Mouse (Mus musculus) kidney, postnatal 14 days (tissue): ENCODE data around the gene Pdxp.

ENCODE experiments used
- DNase-seq: peaks from one replicate; pipeline ENCODE4 v3.0.0; 2022; ENCODE audit warnings: mixed read lengths

The Pdxp gene

DNA sequence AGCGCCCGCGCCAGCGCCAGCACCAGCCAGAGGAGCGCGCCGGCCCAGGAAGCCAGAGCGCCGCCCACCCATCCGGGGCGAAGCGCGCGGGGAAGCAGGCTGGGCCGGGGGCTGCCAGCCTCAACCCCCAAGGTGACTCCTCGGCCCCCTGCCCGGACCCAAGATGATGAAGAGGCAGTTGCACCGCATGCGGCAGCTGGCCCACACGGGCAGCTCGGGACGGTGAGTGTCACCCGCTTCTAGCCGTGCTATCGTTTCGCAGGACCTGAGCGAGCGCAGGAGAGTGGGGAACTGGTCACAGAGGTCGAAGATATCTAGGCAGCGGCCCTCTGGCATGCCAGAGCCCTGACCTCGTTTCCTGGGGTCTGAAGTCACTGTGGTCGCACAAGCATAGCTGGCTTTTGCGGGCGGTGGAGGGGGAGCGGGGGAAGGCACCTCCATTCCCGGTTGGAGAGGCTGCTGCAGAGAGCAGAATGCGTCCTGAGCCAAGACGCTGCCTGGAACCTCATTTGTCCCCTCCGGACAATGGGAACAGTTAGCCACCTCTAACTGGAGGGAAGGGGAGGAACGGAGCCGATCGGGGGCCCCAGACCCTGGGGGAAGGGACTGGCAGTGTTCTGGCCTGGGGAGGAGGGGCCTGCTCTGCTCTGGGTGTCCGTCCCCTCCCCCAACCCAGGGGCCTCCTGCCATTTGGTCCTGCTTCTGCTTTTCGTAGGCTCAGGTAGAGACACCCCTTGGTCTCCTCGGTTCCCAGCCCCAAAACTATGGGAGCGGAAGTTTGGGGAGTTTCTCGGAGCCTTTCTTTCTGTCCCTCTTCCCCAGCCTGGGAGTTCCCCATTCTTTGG is 13.8 kb upstream of the Pdxp start, which contains the start of gene Sh3bp1:
Gene Sh3bp1 (plus strand): TSS at position 29 of the 845 bp plus-strand sequence.
- peak; percentile 83 for DNase-seq

DNA sequence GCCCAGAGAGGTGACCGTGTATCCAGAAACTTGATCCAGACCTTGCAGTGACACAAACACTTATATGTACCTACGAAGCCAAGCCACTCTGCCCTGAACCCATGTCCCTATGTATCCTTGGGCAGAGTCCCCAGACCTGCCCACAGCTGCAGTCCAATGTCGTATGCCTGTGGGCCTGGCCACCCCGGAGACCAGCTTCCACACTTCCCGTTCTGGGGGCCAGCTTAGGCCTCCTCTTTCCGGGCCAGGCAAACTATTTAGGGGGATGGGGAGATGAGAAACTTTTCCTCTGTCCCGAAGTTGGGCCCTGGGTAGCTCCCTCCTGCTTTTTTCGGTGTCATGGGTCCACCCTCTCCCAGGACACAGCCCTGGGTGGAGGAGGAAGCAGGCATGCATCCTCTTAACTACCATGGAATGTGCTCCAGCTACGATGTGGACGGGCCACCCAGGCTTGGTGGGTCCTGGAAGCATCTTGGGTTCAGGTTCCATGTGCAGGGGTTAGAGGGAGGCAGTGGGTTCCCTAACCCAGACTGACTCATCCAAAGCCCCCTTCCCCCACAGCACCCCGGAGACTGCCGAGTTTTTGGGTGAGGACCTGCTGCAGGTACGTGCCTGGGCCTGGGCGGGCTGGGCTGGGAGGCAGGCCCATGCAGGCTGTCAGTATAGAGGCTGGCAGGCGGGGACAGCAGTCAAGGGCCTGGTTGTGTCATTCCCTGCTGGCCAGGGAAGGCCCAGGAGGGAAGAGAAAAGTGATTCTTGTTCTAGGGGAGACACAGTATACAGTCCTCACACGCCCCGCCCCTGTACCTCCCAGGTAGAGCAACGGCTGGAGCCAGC is 12.9 kb upstream of the Pdxp start:
- DNase-seq, result no peak

DNA sequence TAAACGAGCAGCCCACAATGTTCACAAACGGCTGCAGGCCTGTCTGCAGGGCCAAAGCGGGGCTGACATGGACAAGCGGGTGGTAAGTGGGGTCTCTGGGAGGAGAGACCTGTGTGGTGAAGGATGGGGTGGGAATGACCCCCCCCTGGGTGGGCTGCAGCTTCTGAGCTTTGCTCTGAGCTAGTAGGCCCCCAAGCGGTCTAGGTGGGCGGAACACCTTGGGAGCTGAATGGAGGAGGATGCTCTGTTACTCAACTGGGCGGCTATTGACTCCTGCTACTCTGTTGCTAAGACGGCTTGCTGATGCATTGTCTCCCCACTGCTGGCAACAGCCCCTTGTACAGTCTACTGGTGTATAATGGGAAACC is 12.3 kb upstream of the Pdxp start:
- no peak for DNase-seq

DNA sequence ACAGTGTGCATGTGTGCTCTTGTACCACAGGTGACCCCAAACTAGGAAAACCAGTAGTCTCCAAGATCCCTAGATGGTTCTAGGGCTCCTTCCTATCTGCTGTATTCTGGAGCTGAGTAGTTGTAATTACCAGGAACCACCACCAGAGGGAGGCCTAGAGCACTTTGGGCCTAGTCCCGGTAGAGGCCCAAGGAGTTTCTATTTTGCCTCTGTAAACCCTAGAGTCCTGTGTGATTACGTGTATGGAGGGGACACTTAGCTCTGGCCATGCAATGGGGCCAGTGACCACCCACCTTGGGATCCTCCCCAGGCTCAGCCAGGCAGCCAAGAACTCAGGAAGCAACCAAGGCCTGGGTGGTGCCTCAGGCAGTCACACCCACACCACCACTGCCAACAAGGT is 10.5 kb upstream of the Pdxp start:
- DNase-seq, result peak; percentile 86

DNA sequence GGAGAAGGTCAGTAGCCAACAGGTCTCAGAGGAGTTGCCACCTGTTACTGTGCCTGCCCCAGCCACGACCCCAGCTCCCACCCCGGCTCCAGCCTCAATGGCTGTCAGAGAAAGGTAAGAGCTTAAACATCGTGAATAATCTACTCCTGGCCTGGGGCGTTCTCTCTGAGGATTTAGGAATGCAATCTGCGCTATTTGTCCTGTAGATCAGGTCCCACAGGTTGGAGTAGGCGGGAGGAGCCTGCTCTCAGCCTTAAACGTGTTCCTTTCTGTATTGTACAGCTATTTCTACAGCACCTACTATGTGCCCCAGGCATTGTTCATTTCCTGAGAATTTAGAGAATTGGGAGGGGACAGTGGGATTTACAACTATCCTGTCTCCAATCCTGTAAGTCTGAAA is 5.3 kb upstream of the Pdxp start:
- DNase-seq, result no peak

DNA sequence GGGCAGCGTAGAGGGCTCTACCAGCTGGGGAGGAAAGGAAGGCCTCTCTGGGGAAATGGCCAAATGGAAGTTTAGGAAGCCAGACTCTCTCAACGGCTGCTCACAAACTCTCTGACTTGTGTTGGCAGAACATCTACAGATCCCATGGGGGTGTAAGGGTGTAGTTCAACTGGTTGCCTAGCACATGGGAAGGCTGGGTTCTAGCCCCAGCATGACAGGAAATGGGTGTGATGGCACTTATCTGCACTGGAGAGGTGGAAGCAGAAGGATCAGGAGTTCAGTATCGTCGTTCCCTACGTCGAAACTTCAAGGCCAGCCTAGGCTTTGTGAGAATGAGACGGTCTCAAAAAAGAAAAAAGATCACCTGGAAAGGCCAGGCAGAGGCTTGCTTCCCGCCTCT is 4.7 kb upstream of the Pdxp start:
- no peak for DNase-seq

DNA sequence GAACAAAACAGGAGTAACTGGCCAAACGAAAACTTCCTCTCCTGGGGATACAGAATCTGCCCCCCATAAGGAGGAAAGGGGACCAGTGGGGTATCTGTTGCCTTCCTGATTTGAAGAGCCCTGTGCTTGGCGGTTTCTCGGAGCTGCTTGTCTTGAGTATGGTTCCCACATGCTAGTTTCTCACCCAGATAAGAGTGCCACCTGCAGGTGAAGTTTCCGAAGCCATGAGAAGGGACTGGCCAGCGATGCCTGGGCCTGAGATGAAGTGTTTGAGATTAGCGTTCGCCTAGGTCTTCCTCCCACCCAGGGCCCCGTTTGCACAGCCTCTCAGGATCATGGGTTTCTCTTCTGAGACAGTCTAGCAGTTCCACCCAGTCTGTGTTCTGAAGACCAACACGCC is 1.7 kb upstream of the Pdxp start:
- DNase-seq, result peak; percentile 65

DNA sequence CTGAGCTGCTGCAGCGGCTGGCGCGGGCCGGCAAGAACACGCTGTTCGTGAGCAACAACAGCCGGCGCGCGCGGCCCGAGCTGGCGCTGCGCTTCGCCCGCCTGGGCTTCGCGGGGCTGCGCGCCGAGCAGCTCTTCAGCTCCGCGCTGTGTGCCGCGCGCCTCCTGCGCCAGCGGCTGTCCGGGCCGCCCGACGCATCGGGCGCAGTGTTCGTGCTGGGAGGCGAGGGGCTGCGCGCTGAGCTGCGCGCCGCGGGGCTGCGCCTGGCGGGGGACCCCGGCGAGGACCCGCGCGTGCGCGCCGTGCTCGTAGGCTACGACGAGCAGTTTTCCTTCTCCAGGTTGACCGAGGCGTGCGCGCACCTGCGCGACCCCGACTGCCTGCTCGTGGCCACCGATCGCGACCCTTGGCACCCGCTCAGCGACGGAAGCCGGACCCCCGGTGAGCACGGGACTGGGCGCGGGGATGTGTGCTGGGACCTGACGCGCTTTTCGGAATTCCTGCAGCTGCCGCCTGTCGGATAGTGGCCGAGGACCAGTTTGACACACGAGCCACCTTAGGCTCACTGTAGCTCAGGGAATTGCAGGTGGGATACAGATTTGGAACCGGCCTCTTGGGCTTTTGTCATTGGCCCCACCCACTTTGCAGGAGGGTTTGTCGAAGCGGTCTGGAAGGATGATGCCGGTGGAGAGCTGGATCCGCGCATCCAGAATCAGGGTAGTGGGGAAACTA is 538 bp downstream of the Pdxp start:
- DNase-seq, result no peak

DNA sequence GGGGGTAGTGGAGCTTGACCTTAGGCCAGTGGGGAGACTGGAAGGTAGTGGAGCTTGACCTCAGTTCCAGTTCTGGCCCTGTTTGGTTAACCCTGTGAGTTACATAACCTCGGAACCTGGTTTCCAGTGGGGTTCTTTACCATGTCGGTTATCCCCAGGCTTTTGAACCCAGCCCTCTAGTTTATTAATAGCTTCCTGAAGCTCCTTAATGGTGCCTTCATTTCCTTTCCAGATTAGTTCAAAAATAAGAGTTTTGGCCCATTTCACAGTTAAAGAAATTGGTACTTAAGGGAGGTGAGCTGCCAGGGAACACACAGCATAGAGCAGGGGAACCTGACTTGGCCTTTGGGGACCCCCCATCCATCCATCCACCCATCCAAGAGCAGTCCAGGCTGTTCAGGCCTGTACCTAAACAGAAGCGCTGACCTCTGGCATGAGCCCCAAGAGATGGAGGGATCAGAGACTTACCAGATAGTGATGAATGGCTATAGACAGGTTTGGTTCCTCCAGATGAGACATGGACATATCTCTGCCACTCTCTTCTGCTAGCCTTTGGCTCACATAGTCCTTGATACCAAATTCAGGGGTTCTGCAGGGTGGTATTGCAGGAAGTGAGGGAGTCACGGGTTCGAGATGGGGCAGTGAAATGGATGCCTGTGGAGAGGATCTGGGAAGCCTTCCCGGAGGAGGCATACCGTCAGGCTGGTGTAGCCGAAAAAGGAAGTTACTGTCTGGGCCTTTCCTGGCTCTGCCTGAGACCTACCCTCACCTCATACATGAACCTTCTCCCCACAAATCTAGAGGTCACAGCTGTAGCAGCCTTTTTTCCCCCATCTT is 1.3 kb downstream of the Pdxp start:
- no peak for DNase-seq

DNA sequence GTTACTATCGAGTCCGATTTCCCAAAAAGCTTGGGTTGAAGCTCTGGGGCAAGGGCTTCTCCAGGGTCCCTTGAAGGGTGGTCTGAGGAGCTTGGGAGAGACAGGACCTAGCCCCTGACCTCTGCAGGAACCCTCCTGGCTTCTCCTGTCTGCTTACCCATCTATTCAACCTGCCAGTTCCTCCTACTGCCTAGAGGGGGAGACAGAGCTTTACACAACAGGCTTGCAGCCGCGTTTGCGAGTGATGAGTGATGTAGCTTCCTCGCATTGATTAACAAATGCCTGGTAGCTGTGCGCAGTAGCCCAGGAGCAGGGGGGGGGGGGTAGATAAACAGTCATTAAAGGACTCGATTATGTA is 1.9 kb downstream of the Pdxp start:
- peak; percentile 82 for DNase-seq

DNA sequence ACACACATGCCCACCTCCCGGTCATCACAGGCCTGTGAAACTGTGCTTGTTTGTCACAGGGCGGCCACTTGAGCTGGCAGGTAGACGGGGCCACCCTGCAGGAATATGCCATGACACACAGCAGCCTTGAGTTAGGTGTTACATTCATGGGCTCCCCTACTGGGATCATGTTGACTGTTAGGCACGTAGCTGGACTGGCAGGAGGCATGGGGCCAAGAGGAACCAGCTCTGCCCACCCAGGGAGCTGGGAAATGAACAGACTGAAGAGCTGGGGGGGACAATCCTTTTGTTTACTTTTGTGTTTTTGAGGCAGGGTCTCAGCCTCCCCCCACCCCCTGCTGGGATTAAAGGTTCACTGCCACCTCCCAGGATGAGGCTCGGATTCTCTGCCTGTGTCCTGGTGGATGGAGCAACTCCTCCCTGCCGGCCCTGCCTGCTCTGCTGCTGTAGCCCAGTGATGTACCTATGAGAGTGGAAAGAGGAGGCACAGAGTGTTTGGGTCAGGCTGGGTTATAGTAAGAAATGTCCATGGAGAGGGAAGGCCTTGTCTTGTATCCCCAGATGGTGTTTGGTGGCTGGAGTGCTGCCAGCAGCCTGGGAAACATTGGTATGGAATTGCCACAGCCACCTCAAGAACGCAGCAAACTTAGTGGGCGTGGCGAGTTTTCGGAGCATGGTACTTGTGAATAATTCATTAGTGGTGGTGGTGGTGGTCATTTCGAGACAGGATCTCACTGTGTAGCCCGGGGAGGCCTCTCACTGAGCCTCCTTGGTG is 2.5 kb downstream of the Pdxp start:
- no peak for DNase-seq

DNA sequence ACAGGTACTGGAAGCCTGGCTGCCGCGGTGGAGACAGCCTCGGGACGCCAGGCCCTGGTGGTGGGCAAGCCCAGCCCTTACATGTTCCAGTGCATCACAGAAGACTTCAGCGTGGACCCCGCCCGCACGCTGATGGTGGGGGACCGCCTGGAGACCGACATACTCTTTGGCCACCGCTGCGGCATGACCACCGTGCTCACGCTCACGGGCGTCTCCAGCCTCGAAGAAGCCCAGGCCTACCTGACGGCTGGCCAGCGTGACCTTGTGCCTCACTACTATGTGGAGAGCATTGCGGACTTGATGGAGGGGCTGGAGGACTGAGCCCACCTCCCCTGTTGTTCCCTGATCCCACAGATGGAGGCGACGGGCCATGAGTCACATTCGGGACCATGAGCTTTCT is 4.4 kb downstream of the Pdxp start:
- DNase-seq, result no peak

DNA sequence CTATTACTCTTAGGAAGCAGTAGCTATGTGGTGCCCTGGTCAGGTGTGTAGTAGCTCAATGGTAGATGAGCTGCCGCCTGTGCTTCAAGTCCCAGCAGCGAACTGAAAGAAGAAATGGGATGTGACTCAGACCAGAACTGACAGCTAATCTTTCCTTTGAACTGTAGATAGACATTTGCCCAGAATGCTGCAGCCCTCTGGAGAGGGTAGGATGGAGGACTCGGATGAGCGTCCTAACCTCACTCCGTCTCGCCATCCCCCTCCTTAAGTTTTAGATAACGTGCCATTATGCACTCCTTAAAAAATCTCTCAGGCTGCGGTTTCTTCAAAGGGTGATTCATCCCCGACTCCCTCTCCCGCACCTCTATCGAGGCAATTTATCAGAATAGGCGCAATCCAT is 6.2 kb downstream of the Pdxp start:
- no peak for DNase-seq

DNA sequence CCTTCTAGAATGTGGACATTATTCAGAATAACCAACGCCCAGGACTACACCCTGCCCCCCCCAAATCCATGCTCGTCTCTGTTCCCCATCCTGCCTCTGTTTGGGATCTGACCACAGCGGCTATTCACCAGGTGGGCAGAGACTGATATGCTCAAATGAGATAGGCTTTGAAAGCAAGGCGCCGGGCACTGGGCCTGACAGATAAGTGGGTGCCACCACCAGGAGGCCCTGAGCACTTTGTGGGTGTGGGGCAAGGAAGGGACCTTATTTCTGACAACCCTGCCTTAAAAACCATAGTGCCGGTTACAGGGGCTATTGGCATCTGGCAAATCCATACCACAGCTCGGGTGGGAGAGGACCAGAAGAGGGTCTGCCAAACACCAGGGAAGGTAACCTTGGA is 9.0 kb downstream of the Pdxp start:
- no peak for DNase-seq

DNA sequence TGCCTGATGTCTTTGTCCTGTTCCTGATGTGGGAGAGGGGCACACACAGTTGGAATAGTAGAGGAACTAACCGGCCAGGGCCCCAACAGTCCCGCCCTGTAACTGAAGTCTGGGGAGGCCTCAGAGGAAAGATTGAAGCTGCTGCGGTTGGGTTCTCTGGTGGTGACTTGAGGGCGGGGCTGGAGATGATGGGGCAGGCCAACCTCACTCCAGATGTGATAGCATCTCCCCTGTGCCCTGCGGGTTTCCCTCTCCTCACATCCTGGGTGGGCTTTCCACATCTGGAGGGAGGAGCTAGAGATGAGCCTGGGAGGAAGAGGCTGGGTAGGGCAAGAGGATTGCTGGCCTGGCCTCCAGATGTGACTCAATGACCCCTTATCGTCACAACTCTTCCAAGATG is 9.9 kb downstream of the Pdxp start:
- no peak for DNase-seq

DNA sequence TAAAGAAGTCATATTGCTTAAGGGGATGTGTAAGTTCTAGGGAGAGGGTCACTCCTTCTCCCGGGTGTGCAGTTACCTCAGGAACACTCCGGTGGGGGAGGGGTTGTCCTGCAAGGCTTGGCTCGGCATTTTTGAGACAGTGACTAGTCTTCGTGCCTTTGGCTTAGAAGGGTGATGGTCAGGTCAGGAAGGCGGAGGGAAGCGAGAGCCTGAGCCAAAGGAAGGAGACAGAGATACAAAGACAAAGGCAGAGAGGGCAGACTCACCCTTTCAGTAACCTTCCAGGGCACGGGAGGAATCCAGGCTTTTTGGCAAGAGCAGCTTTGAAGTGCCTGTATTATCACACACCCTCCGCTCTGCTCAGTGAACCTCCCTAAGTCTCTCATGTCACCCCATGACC is 11.4 kb downstream of the Pdxp start:
- peak; percentile 57 for DNase-seq

DNA sequence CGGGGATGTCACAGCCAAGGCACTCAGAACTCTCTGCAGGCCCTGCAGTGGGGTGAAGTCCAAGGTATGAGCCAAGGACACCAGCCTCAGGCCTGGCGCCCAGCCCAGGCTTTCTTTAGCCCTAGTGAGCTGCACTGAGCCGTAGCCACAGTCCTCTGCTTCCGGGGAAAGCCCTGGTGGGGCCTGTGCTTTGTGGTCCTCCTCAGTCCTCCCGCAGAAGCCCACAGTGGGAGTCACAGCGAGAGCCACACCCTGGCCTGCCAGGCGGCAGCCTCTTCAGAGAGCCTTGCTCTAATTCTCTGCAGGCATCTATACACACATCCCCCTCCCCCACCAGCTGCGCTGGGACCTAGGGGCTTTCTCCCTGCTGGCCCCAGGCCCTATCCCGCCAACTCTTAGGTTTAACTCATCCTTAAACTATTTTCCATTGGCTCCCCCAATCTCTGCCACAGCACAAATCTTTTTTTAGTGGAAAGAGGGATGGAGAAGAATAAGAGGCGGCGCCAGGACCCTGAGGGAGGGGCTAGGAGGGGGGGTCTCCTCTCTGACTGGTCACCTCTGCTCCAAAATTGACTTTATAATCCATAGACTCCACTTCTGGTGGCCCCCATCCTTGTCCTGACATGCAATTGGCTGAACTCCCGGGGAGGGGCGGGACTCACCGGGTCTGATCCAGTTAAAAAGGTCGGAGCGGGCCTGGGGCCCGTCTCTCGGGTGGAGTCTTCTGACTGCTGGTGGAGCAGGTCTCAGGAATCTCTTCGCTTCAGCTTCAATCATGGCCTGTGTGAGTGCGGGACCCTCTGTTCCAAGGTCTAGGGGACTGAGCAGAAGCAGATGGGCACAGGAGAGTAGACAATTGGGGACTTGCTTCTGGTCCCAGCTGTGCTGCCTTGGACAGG is 12.6 kb downstream of the Pdxp start, which contains the start of gene Lgals1:
Gene Lgals1 (plus strand): TSS at position 705 of the 899 bp plus-strand sequence.
- peak; percentile 94 for DNase-seq

DNA sequence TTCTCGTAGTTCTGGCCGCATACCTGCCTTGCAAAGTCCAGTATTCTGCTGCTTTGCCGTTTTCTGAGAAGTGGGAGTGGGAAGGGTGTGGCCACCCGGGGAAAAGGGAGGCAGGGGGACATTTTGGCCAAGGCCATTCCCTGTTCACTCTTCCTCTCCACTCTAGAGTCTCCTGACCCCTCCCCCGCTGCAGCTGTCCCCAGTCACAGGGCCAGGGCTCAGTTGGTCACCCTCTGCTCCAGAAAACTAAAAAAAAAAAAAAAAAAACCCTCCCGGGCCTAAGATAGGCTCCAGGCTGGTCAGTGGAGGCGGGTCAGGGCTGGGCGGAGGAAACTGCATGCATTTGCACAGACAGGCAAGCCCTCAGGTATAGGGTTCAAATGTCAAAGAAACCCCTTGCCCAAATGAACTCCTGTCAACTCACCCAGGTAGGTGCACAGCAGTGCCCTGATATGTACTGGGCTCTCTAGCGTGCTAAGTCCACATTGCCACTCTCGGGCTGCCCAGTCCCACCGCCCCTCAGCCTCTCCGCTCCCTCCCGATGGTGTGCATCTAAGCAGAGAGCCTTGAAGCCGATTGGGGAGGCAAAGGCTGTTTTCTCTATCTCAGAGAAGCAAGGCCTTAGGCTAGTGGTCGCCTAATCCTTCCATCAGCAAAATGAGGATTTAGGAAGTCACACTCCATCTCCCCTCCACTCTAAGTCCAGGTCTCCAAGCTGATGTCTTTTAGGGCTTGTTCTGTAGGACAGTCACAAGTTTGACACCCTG is 13.5 kb downstream of the Pdxp start:
- peak; percentile 52 for DNase-seq

DNA sequence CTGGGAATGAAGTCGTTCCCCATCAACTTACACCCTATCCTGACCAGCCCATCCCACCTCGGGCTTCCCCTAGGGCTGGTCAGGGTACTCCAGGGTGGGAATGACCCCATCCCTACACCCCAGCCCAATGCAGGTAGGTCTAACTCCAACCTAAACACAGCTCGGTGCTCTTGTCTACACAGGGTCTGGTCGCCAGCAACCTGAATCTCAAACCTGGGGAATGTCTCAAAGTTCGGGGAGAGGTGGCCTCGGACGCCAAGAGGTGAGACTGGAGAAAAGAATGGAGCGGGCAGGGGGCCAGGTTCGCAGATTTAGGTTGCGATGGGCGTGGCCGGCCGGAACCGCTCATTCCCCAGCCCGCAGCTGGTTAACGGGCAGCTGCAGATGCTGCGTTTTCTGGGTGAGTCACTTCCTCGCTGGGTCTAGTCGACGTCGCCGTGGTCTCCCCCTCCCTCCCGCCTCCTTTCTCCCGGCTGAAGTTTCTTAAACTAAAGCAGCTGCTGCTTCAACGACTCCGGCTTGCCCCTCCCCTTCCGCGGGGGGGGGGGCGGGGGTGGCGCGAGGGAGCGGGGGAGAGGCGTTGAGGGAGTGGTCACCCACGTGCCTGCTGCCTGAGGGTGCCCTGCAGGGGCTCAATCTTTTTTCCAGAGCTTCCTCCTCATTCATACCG is 14.2 kb downstream of the Pdxp start:
- peak; percentile 88 for DNase-seq
